Mouse (Mus musculus) liver, embryonic 14.5 days (tissue): Measurements from ENCODE around the gene Rasgef1b. TPM values are rescaled to one million over a fixed set of nuclear protein-coding genes. Genes with fewer than 3 reads are reported as not detected.

Experiments used
- ATAC-seq: fragments of 200-750 bp; cut with Nextera tagmentation; 2 replicates; pipeline ENCODE4 v1.8.0; 2017; ENCODE audit warnings: moderate number of reproducible peaks, mild to moderate bottlenecking, moderate library complexity; ENCODE audit not compliant: insufficient read depth
- DNase-seq, 3 experiments: peaks; one replicate each; pipeline ENCODE4 v3.0.0-alpha.2; 2012 to 2013; ENCODE audit warnings: low read depth in 3 of 3, low spot score in 3 of 3
- H3K27ac ChIP-seq: fragments of 300-500 bp; sonication (generic); 2 replicates; pipeline ENCODE4 v1.5.1; 2014; ENCODE audit warnings: moderate library complexity, mild to moderate bottlenecking, control low read depth, inconsistent platforms
- H3K27me3 ChIP-seq: fragments of 300-500 bp; sonication (generic); 2 replicates; pipeline ENCODE4 v1.6.1; 2014; ENCODE audit warnings: mild to moderate bottlenecking, low read length, moderate library complexity; ENCODE audit not compliant: control insufficient read depth, insufficient read depth
- H3K36me3 ChIP-seq: fragments of 300-500 bp; sonication (generic); replicated peaks from 2 replicates; pipeline ENCODE4 v1.6.1; 2014; ENCODE audit warnings: low read depth; ENCODE audit not compliant: control insufficient read depth, insufficient read depth
- H3K4me1 ChIP-seq, 2 experiments: fragments of 200-500 bp in 1 of 2; fragments of 300-500 bp in 1 of 2; sonication (generic) in 1 of 2; replicated peaks; 2 replicates each; pipeline ENCODE4 v1.6.1; 2012 to 2014; ENCODE audit warnings: antibody characterized with exemption in 1 of 2, inconsistent platforms in 1 of 2, low read length in 1 of 2; ENCODE audit not compliant: control insufficient read depth in 2 of 2, insufficient read depth in 2 of 2
- H3K4me2 ChIP-seq: fragments of 300-500 bp; sonication (generic); 2 replicates; pipeline ENCODE4 v1.6.1; 2014; ENCODE audit warnings: low read depth, mild to moderate bottlenecking, control low read depth, moderate library complexity
- H3K4me3 ChIP-seq, 2 experiments: fragments of 200-500 bp in 1 of 2; fragments of 300-500 bp in 1 of 2; sonication (generic) in 1 of 2; 2 replicates each; pipeline ENCODE4 v1.5.1; 2012 to 2014; ENCODE audit warnings: low read depth in 2 of 2, low read length in 2 of 2, mild to moderate bottlenecking in 2 of 2, control low read depth in 1 of 2, inconsistent platforms in 1 of 2, moderate library complexity in 1 of 2; ENCODE audit not compliant: insufficient read depth in 1 of 2
- H3K9ac ChIP-seq: fragments of 300-500 bp; sonication (generic); replicated peaks from 2 replicates; pipeline ENCODE4 v1.6.1; 2014; ENCODE audit warnings: mild to moderate bottlenecking, control low read depth, moderate library complexity
- H3K9me3 ChIP-seq: fragments of 300-500 bp; sonication (generic); 2 replicates; pipeline ENCODE4 v1.6.1; 2016; ENCODE audit warnings: low read length, mixed read lengths; ENCODE audit not compliant: control insufficient read depth
- CTCF ChIP-seq: IDR thresholded peaks from 2 replicates; pipeline ENCODE4 v1.5.1; 2016; ENCODE audit warnings: antibody characterized with exemption, low read depth, control low read depth
- EP300 ChIP-seq: IDR thresholded peaks from 2 replicates; pipeline ENCODE4 v1.6.1; 2016; ENCODE audit warnings: antibody characterized with exemption, low read depth
- WGBS: fragments of 180-500 bp; shearing (Covaris S2); extraction: QIAGEN DNeasy Blood & Tissue Kit; methylation state at CpG from one replicate; pipeline ENCODE4 v1.1.7; 2014; ENCODE audit not compliant: insufficient replicate concordance; 5-methylcytosine and 5-hydroxymethylcytosine counted together
- polyA plus RNA-seq, 2 experiments: library from polyadenylated mRNA; depleted of rRNA in 1 of 2; stranded (reverse) in 1 of 2; unstranded in 1 of 2; fragments of >200 nt; fragmentation: Nextera tagmentation in 1 of 2; extraction: Ambion mirVana in 1 of 2; gene quantifications; 2 replicates each; pipeline versions ENCODE4 v1.2.1 to v1.2.3; 2012 to 2014

Rasgef1b gene
- polyA plus RNA-seq (2012; rRNA removed) (1.9 and 2.8 TPM in 2 replicates), polyA plus RNA-seq (2014; fragmentation: Nextera tagmentation; extraction: Ambion mirVana) (4.2 and 5.0 TPM in 2 replicates)

GRCm38 (mm10) chr5:99728649-99729212 lies at the start of gene Rasgef1b:
Rasgef1b (minus strand) TSS chr5:99729065.
- H3K36me3 ChIP-seq, result no peaks in the 10 kb centered on the region
- no peak within 1 kb of the TSS for H3K9ac ChIP-seq
- peak within 1 kb of the TSS; percentile 32 to 47; a peak in 3 of 4 replicates for H3K4me3 ChIP-seq
- under 1% methylated on average over 40 of the region's 53 CpGs for WGBS
- H3K4me2 ChIP-seq, result peak within 1 kb of the TSS; percentile 60
- no peaks in the 10 kb centered on the region for H3K9me3 ChIP-seq
- ATAC-seq, result no peak
- H3K27ac ChIP-seq, result no peak within 1 kb of the TSS
- TF ChIP-seq CTCF, result no peak
- TF ChIP-seq EP300, result no peak
- H3K4me1 ChIP-seq, result no peaks in the 10 kb centered on the region
- H3K27me3 ChIP-seq, result peaks cover 31% of the 10 kb centered on the region
- DNase-seq, result no peak

GRCm38 (mm10) chr5:99775342-99775741 lies 46.5 kb upstream of the Rasgef1b start:
- Histone ChIP-seq H3K4me1 (no peaks in the 10 kb centered on the region), H3K9me3 (no peaks in the 10 kb centered on the region), H3K4me2 (no peak overlapping the region), H3K27ac (no peak overlapping the region), H3K4me3 (no peak overlapping the region), H3K27me3 (no peaks in the 10 kb centered on the region), H3K36me3 (no peaks in the 10 kb centered on the region), H3K9ac (no peak overlapping the region)
- TF ChIP-seq CTCF (no peak), EP300 (no peak)
- WGBS, result 71% methylated on average over 16 of the region's 16 CpGs
- ATAC-seq, result no peak
- no peak for DNase-seq

- H3K27ac ChIP-seq, result no peak overlapping the region
- no peaks in the 10 kb centered on the region for H3K9me3 ChIP-seq
- DNase-seq, result no peak
Measured at GRCm38 (mm10) chr5:99773265-99773664, 44.4 kb upstream of the Rasgef1b start.

GRCm38 (mm10) chr5:99764246-99764645 lies 35.4 kb upstream of the Rasgef1b start:
- Histone ChIP-seq H3K27me3 (no peaks in the 10 kb centered on the region), H3K4me2 (no peak overlapping the region), H3K36me3 (no peaks in the 10 kb centered on the region), H3K4me3 (no peak overlapping the region), H3K9ac (no peak overlapping the region), H3K4me1 (no peaks in the 10 kb centered on the region), H3K27ac (no peak overlapping the region), H3K9me3 (no peaks in the 10 kb centered on the region)
- no peak for TF ChIP-seq EP300
- no peak for TF ChIP-seq CTCF
- no peak for ATAC-seq
- no peak for DNase-seq
- WGBS, result 62% methylated on average over 3 of the region's 3 CpGs

More at GRCm38 (mm10) chr5:99773265-99773664, 44.4 kb upstream of the Rasgef1b start:
- Histone ChIP-seq H3K4me1 (no peaks in the 10 kb centered on the region), H3K4me3 (no peak overlapping the region), H3K27me3 (no peaks in the 10 kb centered on the region), H3K4me2 (no peak overlapping the region), H3K9ac (no peak overlapping the region), H3K36me3 (no peaks in the 10 kb centered on the region)
- ATAC-seq, result no peak
- TF ChIP-seq EP300 (no peak), CTCF (no peak)
- 66% methylated on average over 9 of the region's 9 CpGs for WGBS

GRCm38 (mm10) chr5:99758859-99759258 lies 30.0 kb upstream of the Rasgef1b start:
- H3K27ac ChIP-seq, result no peak overlapping the region
- no peak overlapping the region for H3K4me3 ChIP-seq
- no peaks in the 10 kb centered on the region for H3K36me3 ChIP-seq
- no peak for TF ChIP-seq EP300
- TF ChIP-seq CTCF, result no peak
- no peak overlapping the region for H3K9ac ChIP-seq
- ATAC-seq (no peak), DNase-seq (no peak)
- H3K4me2 ChIP-seq, result no peak overlapping the region
- 62% methylated on average over 5 of the region's 5 CpGs for WGBS
- H3K4me1 ChIP-seq, result no peaks in the 10 kb centered on the region
- no peaks in the 10 kb centered on the region for H3K27me3 ChIP-seq
- H3K9me3 ChIP-seq, result no peaks in the 10 kb centered on the region
